Mouse (Mus musculus) heart, postnatal 25 days (tissue): ENCODE data around the gene Clk2. TPM values are rescaled to one million over a fixed set of nuclear protein-coding genes. Genes with fewer than 3 reads are reported as not detected.

Source experiments
- DNase-seq: peaks from one replicate; pipeline ENCODE4 v3.0.0; 2022; ENCODE audit warnings: low spot score
- intact Hi-C: fragments of 180-260 bp; cut with DNase I; formaldehyde crosslinking; loops from one replicate; pipeline ENCODE4 v1.15.1; 2025
- total RNA-seq, 2 experiments: library from RNA; stranded (reverse); gene quantifications; 2 replicates each; pipeline ENCODE4 v1.2.3; 2021

Gene Clk2
- 10 to 100 TPM; 18.1 to 18.7 TPM for total RNA-seq

- intact Hi-C loops: loop anchor here (5.0 kb wide), 1 partner anchor 72 kb away; the partner anchor contains the start of gene Rusc1
- DNase-seq: peak; percentile 93
These were observed at the start of gene Clk2 for GRCm38 (mm10) chr3:89164506-89165267. TSS of gene Clk2 (plus strand) at chr3:89164795.

- no peak for DNase-seq
- intact Hi-C loops: loop anchor here (2.0 kb wide), 1 partner anchor 101 kb away; no protein-coding TSS in a partner anchor
These were observed 49.1 kb upstream of the Clk2 start for GRCm38 (mm10) chr3:89115522-89115921.

GRCm38 (mm10) chr3:89123313-89123712, 41.3 kb upstream of the Clk2 start:
- intact Hi-C loops: no loop called here
- no peak for DNase-seq

- DNase-seq: no peak
- intact Hi-C loops: no loop called here
These were observed 40.4 kb upstream of the Clk2 start for GRCm38 (mm10) chr3:89124241-89124640.

- intact Hi-C loops: no loop called here
- DNase-seq: no peak
These were observed 38.6 kb upstream of the Clk2 start for GRCm38 (mm10) chr3:89125981-89126380.

- no peak for DNase-seq
- intact Hi-C loops: no loop called here
These were observed 34.7 kb upstream of the Clk2 start for GRCm38 (mm10) chr3:89129908-89130307.

- intact Hi-C loops: no loop called here
- DNase-seq: no peak
These were observed 32.8 kb upstream of the Clk2 start for GRCm38 (mm10) chr3:89131816-89132215.

- no peak for DNase-seq
- intact Hi-C loops: no loop called here
These were observed 32.1 kb upstream of the Clk2 start for GRCm38 (mm10) chr3:89132285-89133062.

GRCm38 (mm10) chr3:89133063-89133450, 31.5 kb upstream of the Clk2 start:
- intact Hi-C loops: no loop called here
- DNase-seq: no peak

- intact Hi-C loops: no loop called here
- no peak for DNase-seq
These were observed 30.8 kb upstream of the Clk2 start for GRCm38 (mm10) chr3:89133752-89134151.

GRCm38 (mm10) chr3:89135958-89136357, 28.6 kb upstream of the Clk2 start, which contains the start of gene Pklr:
TSS of gene Pklr (plus strand) at chr3:89136142.
- no peak for DNase-seq
- intact Hi-C loops: no loop called here

- no peak for DNase-seq
- intact Hi-C loops: no loop called here
These were observed 28.2 kb upstream of the Clk2 start for GRCm38 (mm10) chr3:89136365-89136764.

- intact Hi-C loops: no loop called here
- DNase-seq: no peak
These were observed 19.8 kb upstream of the Clk2 start for GRCm38 (mm10) chr3:89144821-89145220.

GRCm38 (mm10) chr3:89145566-89145965, 19.0 kb upstream of the Clk2 start:
- intact Hi-C loops: no loop called here
- no peak for DNase-seq

- DNase-seq: no peak
- intact Hi-C loops: no loop called here
These were observed 17.3 kb upstream of the Clk2 start for GRCm38 (mm10) chr3:89147101-89147978.

- intact Hi-C loops: no loop called here
- DNase-seq: no peak
These were observed 16.6 kb upstream of the Clk2 start for GRCm38 (mm10) chr3:89147979-89148311.

GRCm38 (mm10) chr3:89148567-89148966, 16.0 kb upstream of the Clk2 start:
- intact Hi-C loops: no loop called here

GRCm38 (mm10) chr3:89152084-89152835, 12.3 kb upstream of the Clk2 start:
- intact Hi-C loops: no loop called here
- DNase-seq: no peak

More at GRCm38 (mm10) chr3:89148567-89148966, 16.0 kb upstream of the Clk2 start:
- no peak for DNase-seq

GRCm38 (mm10) chr3:89156951-89157350, 7.6 kb upstream of the Clk2 start:
- DNase-seq: no peak
- intact Hi-C loops: no loop called here

- intact Hi-C loops: no loop called here
- DNase-seq: no peak
These were observed 5.9 kb upstream of the Clk2 start for GRCm38 (mm10) chr3:89158651-89159050.
